ENCODE assay signal across 16 mouse cellular contexts in genomic region chr3:88618074-88618871, GRCm38 (mm10). TPM values are rescaled to one million over a fixed set of nuclear protein-coding genes. Genes with fewer than 3 reads are reported as not detected.
DNase-seq lines count a peak whose midpoint lies in the region; ATAC-seq and TF ChIP-seq lines count a peak whose summit lies in the region.
"Had no signal": no experiment of that assay in that cellular context is flagged by ENCODE, and none has a peak within 500 bp of the region (broad histone marks: within the 10 kb centered on the region; RNA-seq: fewer than 3 reads in every experiment).

No protein-coding gene starts in this region.

- H3K9ac ChIP-seq in hindbrain, embryonic 16.5 days (ENCODE audit: low read depth, low read length) = no peak overlapping the region
- no peak overlapping the region for H3K9ac ChIP-seq in embryonic facial prominence, embryonic 15.5 days
- no peak overlapping the region for H3K9ac ChIP-seq in kidney, postnatal 0 days (ENCODE audit: low read depth, low read length)
- H3K9ac ChIP-seq: forebrain, embryonic 13.5 days; intestine, embryonic 15.5 days; lung, embryonic 14.5 days had no signal

- no peaks in the 10 kb centered on the region for H3K9me3 ChIP-seq in hindbrain, embryonic 10.5 days
- H3K9me3 ChIP-seq in hindbrain, embryonic 16.5 days (ENCODE audit: control insufficient read depth, low read length) = no peaks in the 10 kb centered on the region
- H3K9me3 ChIP-seq in embryonic facial prominence, embryonic 15.5 days (replicated peaks) = no peaks in the 10 kb centered on the region
- H3K9me3 ChIP-seq in kidney, postnatal 0 days (replicated peaks; ENCODE audit: low read length) = no peaks in the 10 kb centered on the region
- H3K9me3 ChIP-seq: forebrain, embryonic 13.5 days; intestine, embryonic 15.5 days had no signal

- ATAC-seq in hindbrain, embryonic 16.5 days = no peak
- ATAC-seq in embryonic facial prominence, embryonic 15.5 days (ENCODE audit: insufficient number of reproducible peaks, low FRiP score, low TSS enrichment, low read depth) = no peak
- no peak for ATAC-seq in kidney, postnatal 0 days (replicated peaks; ENCODE audit: low FRiP score, low read depth)
- peak; percentile 68 for ATAC-seq in megakaryocyte, adult 5-6 weeks (ENCODE audit: poor library complexity, severe bottlenecking)
- ATAC-seq: forebrain, embryonic 13.5 days; intestine, embryonic 15.5 days had no signal

- no peak overlapping the region; the same call in 1 of the 2 replicates for H3K27ac ChIP-seq in hindbrain, embryonic 10.5 days
- no peak overlapping the region for H3K27ac ChIP-seq in hindbrain, embryonic 16.5 days (ENCODE audit: low read depth, low read length)
- H3K27ac ChIP-seq in embryonic facial prominence, embryonic 15.5 days (replicated peaks) = peak overlapping the region; percentile 34; the same call in 1 of the 2 replicates
- peak overlapping the region; percentile 15; the same call in 1 of the 2 replicates for H3K27ac ChIP-seq in kidney, postnatal 0 days
- H3K27ac ChIP-seq: forebrain, embryonic 13.5 days; intestine, embryonic 15.5 days had no signal

- DNase-seq in hindbrain, embryonic 10.5 days (ENCODE audit: low spot score) = no peak
- peak; percentile 52 for DNase-seq in kidney, postnatal 0 days (ENCODE audit: low spot score)
- no peak for DNase-seq in left cerebral cortex, adult 18-20 months (ENCODE audit: low spot score in 2 of 2)
- no peak for DNase-seq in ovary, postnatal 14 days (ENCODE audit: low spot score)
- DNase-seq in urinary bladder, adult 18-20 months (ENCODE audit: low spot score in 2 of 2) = no peak
- DNase-seq: cerebellum, postnatal 14 days; lung, embryonic 14.5 days; right cerebral cortex, postnatal 4 days had no signal

- H3K4me1 ChIP-seq in hindbrain, embryonic 10.5 days (replicated peaks) = peaks cover 57% of the 10 kb centered on the region
- peaks cover 11% of the 10 kb centered on the region for H3K4me1 ChIP-seq in hindbrain, embryonic 16.5 days (ENCODE audit: control insufficient read depth, insufficient read depth, low read depth, low read length)
- peaks cover 46% of the 10 kb centered on the region for H3K4me1 ChIP-seq in embryonic facial prominence, embryonic 15.5 days
- peaks cover 25% of the 10 kb centered on the region; the same call in 1 of the 2 replicates for H3K4me1 ChIP-seq in kidney, postnatal 0 days (replicated peaks; ENCODE audit: insufficient read depth, low read length)

- peak overlapping the region; percentile 18; the same call in 1 of the 2 replicates for H3K4me3 ChIP-seq in hindbrain, embryonic 10.5 days
- H3K4me3 ChIP-seq in hindbrain, embryonic 16.5 days (ENCODE audit: low read length) = no peak overlapping the region
- H3K4me3 ChIP-seq in embryonic facial prominence, embryonic 15.5 days (replicated peaks) = no peak overlapping the region
- no peak overlapping the region for H3K4me3 ChIP-seq in kidney, postnatal 0 days (replicated peaks; ENCODE audit: low read depth, low read length)
- H3K4me3 ChIP-seq: forebrain, embryonic 13.5 days; intestine, embryonic 15.5 days had no signal

- H3K4me2 ChIP-seq in hindbrain, embryonic 16.5 days (ENCODE audit: low read length) = no peak overlapping the region
- no peak overlapping the region for H3K4me2 ChIP-seq in embryonic facial prominence, embryonic 15.5 days (replicated peaks)
- no peak overlapping the region for H3K4me2 ChIP-seq in kidney, postnatal 0 days (ENCODE audit: low read length)
- H3K4me2 ChIP-seq: forebrain, embryonic 13.5 days; intestine, embryonic 15.5 days had no signal

- peaks cover 10% of the 10 kb centered on the region; the same call in 1 of the 2 replicates for H3K27me3 ChIP-seq in hindbrain, embryonic 10.5 days (ENCODE audit: insufficient read depth, poor library complexity, severe bottlenecking)
- no peaks in the 10 kb centered on the region for H3K27me3 ChIP-seq in hindbrain, embryonic 16.5 days (replicated peaks; ENCODE audit: control insufficient read depth, insufficient read depth, low read length)
- no peaks in the 10 kb centered on the region for H3K27me3 ChIP-seq in embryonic facial prominence, embryonic 15.5 days
- no peaks in the 10 kb centered on the region for H3K27me3 ChIP-seq in kidney, postnatal 0 days (ENCODE audit: insufficient read depth, low read length)
- H3K27me3 ChIP-seq: forebrain, embryonic 13.5 days; intestine, embryonic 15.5 days had no signal

- WGBS in hindbrain, embryonic 10.5 days = 69% methylated on average over 8 of the region's 8 CpGs
- WGBS in hindbrain, embryonic 16.5 days = 74% methylated on average over 8 of the region's 8 CpGs
- WGBS in embryonic facial prominence, embryonic 15.5 days = 71% methylated on average over 8 of the region's 8 CpGs
- WGBS in kidney, postnatal 0 days = 56% methylated on average over 8 of the region's 8 CpGs

- no peak for TF ChIP-seq CTCF in kidney, postnatal 0 days (IDR thresholded peaks at IDR 0.05; ENCODE audit: low read depth)

- 0 out of 2 replicates have a peak, but pooled peaks cover 4% of the 10 kb centered on the region for H3K36me3 ChIP-seq in hindbrain, embryonic 10.5 days
- H3K36me3 ChIP-seq in hindbrain, embryonic 16.5 days (ENCODE audit: control insufficient read depth, insufficient read depth, low read length) = no peaks in the 10 kb centered on the region
- H3K36me3 ChIP-seq in embryonic facial prominence, embryonic 15.5 days = no peaks in the 10 kb centered on the region
- H3K36me3 ChIP-seq in kidney, postnatal 0 days (ENCODE audit: insufficient read depth, low read length) = no peaks in the 10 kb centered on the region
- H3K36me3 ChIP-seq: intestine, embryonic 15.5 days had no signal

RNA-seq across cellular contexts. Expression of gene Arhgef2, which starts 12.5 kb away (rescaled TPM):
- 111 and 123 TPM in 2 replicates for polyA plus RNA-seq in hindbrain, embryonic 10.5 days (2016; fragmentation: Nextera tagmentation; extraction: Ambion mirVana)
- polyA plus RNA-seq in hindbrain, embryonic 16.5 days (2015; fragmentation: Nextera tagmentation; extraction: Ambion mirVana) = 79.0 and 104 TPM in 2 replicates
- polyA plus RNA-seq in embryonic facial prominence, embryonic 15.5 days (2015; fragmentation: Nextera tagmentation; extraction: Ambion mirVana) = 96.6 and 97.9 TPM in 2 replicates
- 53.7 and 65.4 TPM in 2 replicates for polyA plus RNA-seq in kidney, postnatal 0 days (2015; fragmentation: Nextera tagmentation; extraction: Ambion mirVana)
- total RNA-seq in megakaryocyte, adult 5-6 weeks (2015) = 71.1 and 85.9 TPM in 2 replicates
- 49.6 and 73.1 TPM in 2 replicates for total RNA-seq in megakaryocyte, adult 5-6 weeks (2017)
- total RNA-seq in left cerebral cortex, adult 18-20 months (2021) = 100 to 1,000 TPM; 219 to 239 TPM

RNA-seq across cellular contexts. Expression of gene Rxfp4, which starts 34.7 kb away (rescaled TPM):
- not detected in 2 replicates for polyA plus RNA-seq in hindbrain, embryonic 10.5 days (2016; fragmentation: Nextera tagmentation; extraction: Ambion mirVana)
- not detected in 2 replicates for polyA plus RNA-seq in hindbrain, embryonic 16.5 days (2015; fragmentation: Nextera tagmentation; extraction: Ambion mirVana)
- polyA plus RNA-seq in embryonic facial prominence, embryonic 15.5 days (2015; fragmentation: Nextera tagmentation; extraction: Ambion mirVana) = not detected in 2 replicates
- not detected in 2 replicates for polyA plus RNA-seq in kidney, postnatal 0 days (2015; fragmentation: Nextera tagmentation; extraction: Ambion mirVana)
- not detected in 2 replicates for total RNA-seq in megakaryocyte, adult 5-6 weeks (2015)
- not detected in 2 replicates for total RNA-seq in megakaryocyte, adult 5-6 weeks (2017)
- not detected for total RNA-seq in left cerebral cortex, adult 18-20 months (2021)
- total RNA-seq: CH12.LX had no signal
- polyA plus RNA-seq: forebrain, embryonic 13.5 days; intestine, embryonic 15.5 days; lung, embryonic 14.5 days; neural tube, embryonic 11.5 days; thymus, postnatal 0 days had no signal

RNA-seq across cellular contexts. Expression of gene Ssr2, which starts 42.6 kb away (rescaled TPM):
- polyA plus RNA-seq in hindbrain, embryonic 10.5 days (2016; fragmentation: Nextera tagmentation; extraction: Ambion mirVana) = 207 and 220 TPM in 2 replicates
- 133 and 167 TPM in 2 replicates for polyA plus RNA-seq in hindbrain, embryonic 16.5 days (2015; fragmentation: Nextera tagmentation; extraction: Ambion mirVana)
- polyA plus RNA-seq in embryonic facial prominence, embryonic 15.5 days (2015; fragmentation: Nextera tagmentation; extraction: Ambion mirVana) = 339 and 341 TPM in 2 replicates
- polyA plus RNA-seq in kidney, postnatal 0 days (2015; fragmentation: Nextera tagmentation; extraction: Ambion mirVana) = 294 and 311 TPM in 2 replicates
- total RNA-seq in megakaryocyte, adult 5-6 weeks (2015) = 207 and 216 TPM in 2 replicates
- 93.2 and 107 TPM in 2 replicates for total RNA-seq in megakaryocyte, adult 5-6 weeks (2017)
- 10 to 100 TPM; 87.6 to 89.5 TPM for total RNA-seq in left cerebral cortex, adult 18-20 months (2021)

Comparison
In these comparisons a context has a peak if more than half of its experiments do, and no peak if none do; other contexts are left out.
1. H3K27ac ChIP-seq: peak in embryonic facial prominence, embryonic 15.5 days (single experiment) and kidney, postnatal 0 days (single experiment); none in hindbrain, embryonic 10.5 days (single experiment) and hindbrain, embryonic 16.5 days (single experiment).